In genomic region chr5:74733885-74734558, GRCm38 (mm10) we compare ENCODE assay signal across 23 mouse cellular contexts. TPM values are rescaled to one million over a fixed set of nuclear protein-coding genes. Genes with fewer than 3 reads are reported as not detected.
DNase-seq lines count a peak whose midpoint lies in the region; ATAC-seq lines count a peak whose summit lies in the region.
"Had no signal": no experiment of that assay in that cellular context is flagged by ENCODE, and none has a peak within 500 bp of the region (broad histone marks: within the 10 kb centered on the region; RNA-seq: fewer than 3 reads in every experiment).

No protein-coding gene starts in this region.

- H3K36me3 ChIP-seq in heart, embryonic 11.5 days (ENCODE audit: control insufficient read depth, insufficient read depth, low read length): no peaks in the 10 kb centered on the region
- H3K36me3 ChIP-seq in embryonic facial prominence, embryonic 14.5 days (ENCODE audit: control insufficient read depth, insufficient read depth, low read length): no peaks in the 10 kb centered on the region
- no peaks in the 10 kb centered on the region for H3K36me3 ChIP-seq in limb, embryonic 13.5 days
- H3K36me3 ChIP-seq: forebrain, embryonic 10.5 days; heart, embryonic 10.5 days; hindbrain, embryonic 15.5 days; liver, embryonic 13.5 days; lung, embryonic 15.5 days; stomach, embryonic 15.5 days had no signal

- H3K4me1 ChIP-seq in heart, embryonic 11.5 days (ENCODE audit: control insufficient read depth, insufficient read depth, low read length): peaks cover 6% of the 10 kb centered on the region
- H3K4me1 ChIP-seq in embryonic facial prominence, embryonic 14.5 days (ENCODE audit: control insufficient read depth, insufficient read depth, low read length): peaks cover 15% of the 10 kb centered on the region
- peaks cover 22% of the 10 kb centered on the region for H3K4me1 ChIP-seq in limb, embryonic 13.5 days
- H3K4me1 ChIP-seq: liver, embryonic 13.5 days had no signal

- no peak overlapping the region for H3K4me2 ChIP-seq in heart, embryonic 11.5 days
- H3K4me2 ChIP-seq in embryonic facial prominence, embryonic 14.5 days (ENCODE audit: low read depth, low read length): no peak overlapping the region
- H3K4me2 ChIP-seq in limb, embryonic 13.5 days (replicated peaks): 0 out of 2 replicates have a peak overlapping the region, but pooled peaks have one; percentile 7
- H3K4me2 ChIP-seq: hindbrain, embryonic 15.5 days; liver, embryonic 13.5 days; lung, embryonic 15.5 days; stomach, embryonic 15.5 days had no signal

- H3K4me3 ChIP-seq in heart, embryonic 11.5 days (ENCODE audit: low read depth, low read length): no peak overlapping the region
- H3K4me3 ChIP-seq in embryonic facial prominence, embryonic 14.5 days (ENCODE audit: low read depth, low read length): no peak overlapping the region
- H3K4me3 ChIP-seq in limb, embryonic 13.5 days: no peak overlapping the region
- H3K4me3 ChIP-seq: forebrain, embryonic 10.5 days; heart, embryonic 10.5 days; hindbrain, embryonic 15.5 days; liver, embryonic 13.5 days; lung, embryonic 15.5 days; stomach, embryonic 15.5 days had no signal

- 46% methylated on average over 6 of the region's 7 CpGs for WGBS in heart, embryonic 11.5 days (ENCODE audit: insufficient replicate concordance)
- WGBS in embryonic facial prominence, embryonic 14.5 days: 25% methylated on average over 6 of the region's 7 CpGs
- 20% methylated on average over 7 of the region's 7 CpGs for WGBS in limb, embryonic 13.5 days

- peaks cover 57% of the 10 kb centered on the region for H3K27me3 ChIP-seq in heart, embryonic 11.5 days (ENCODE audit: control insufficient read depth, insufficient read depth, low read length)
- no peaks in the 10 kb centered on the region for H3K27me3 ChIP-seq in embryonic facial prominence, embryonic 14.5 days (replicated peaks; ENCODE audit: control insufficient read depth, insufficient read depth, low read length)
- H3K27me3 ChIP-seq in limb, embryonic 13.5 days: no peaks in the 10 kb centered on the region
- H3K27me3 ChIP-seq: hindbrain, embryonic 15.5 days; liver, embryonic 13.5 days; stomach, embryonic 15.5 days had no signal

- H3K9me3 ChIP-seq in heart, embryonic 11.5 days (replicated peaks; ENCODE audit: control insufficient read depth, low read length): no peaks in the 10 kb centered on the region
- no peaks in the 10 kb centered on the region for H3K9me3 ChIP-seq in embryonic facial prominence, embryonic 14.5 days (ENCODE audit: control insufficient read depth, low read length)
- no peaks in the 10 kb centered on the region for H3K9me3 ChIP-seq in limb, embryonic 13.5 days
- H3K9me3 ChIP-seq: forebrain, embryonic 10.5 days; heart, embryonic 10.5 days; hindbrain, embryonic 15.5 days; liver, embryonic 13.5 days; lung, embryonic 15.5 days; stomach, embryonic 15.5 days had no signal

- peak; percentile 76 for DNase-seq in heart, adult 11 months
- peak; percentile 58 for DNase-seq in NIH3T3 (ENCODE audit: low read depth)
- DNase-seq in embryonic facial prominence, embryonic 14.5 days (ENCODE audit: low spot score): peak; percentile 56
- no peak for DNase-seq in frontal cortex, adult 2 months (ENCODE audit: extremely low spot score in 1 of 2, low spot score in 1 of 2)
- DNase-seq in thymus, postnatal 14 days: no peak
- DNase-seq in thymus, postnatal 36 days: no peak
- DNase-seq: adrenal gland, postnatal 36 days; cerebellum, postnatal 10 days; kidney, adult 9 months; left cerebral cortex, postnatal 4 days; liver, embryonic 13.5 days; lung, postnatal 4 days; midbrain, embryonic 14.5 days; right cerebral cortex, postnatal 14 days; thymus, adult 2 months had no signal

- H3K9ac ChIP-seq in heart, embryonic 11.5 days (ENCODE audit: low read depth, low read length): no peak overlapping the region
- no peak overlapping the region for H3K9ac ChIP-seq in embryonic facial prominence, embryonic 14.5 days (ENCODE audit: low read depth, low read length)
- no peak overlapping the region for H3K9ac ChIP-seq in limb, embryonic 13.5 days
- H3K9ac ChIP-seq: hindbrain, embryonic 15.5 days; liver, embryonic 13.5 days; lung, embryonic 15.5 days; stomach, embryonic 15.5 days had no signal

- ATAC-seq in heart, embryonic 11.5 days (replicated peaks; ENCODE audit: insufficient number of reproducible peaks, low FRiP score, low TSS enrichment): no peak
- ATAC-seq in embryonic facial prominence, embryonic 14.5 days (ENCODE audit: low read depth): peak; percentile 87; the same call in 1 of the 2 replicates
- peak; percentile 78 for ATAC-seq in limb, embryonic 13.5 days (ENCODE audit: low FRiP score, low read depth)
- ATAC-seq: forebrain, embryonic 16.5 days had no signal

- H3K27ac ChIP-seq in heart, embryonic 11.5 days (ENCODE audit: low read depth, low read length): no peak overlapping the region
- H3K27ac ChIP-seq in embryonic facial prominence, embryonic 14.5 days (replicated peaks; ENCODE audit: low read depth, low read length): no peak overlapping the region
- 0 out of 2 replicates have a peak overlapping the region, but pooled peaks have one; percentile 15 for H3K27ac ChIP-seq in limb, embryonic 13.5 days
- H3K27ac ChIP-seq: forebrain, embryonic 10.5 days; heart, embryonic 10.5 days; hindbrain, embryonic 15.5 days; liver, embryonic 13.5 days; lung, embryonic 15.5 days; stomach, embryonic 15.5 days had no signal

RNA-seq across cellular contexts. Expression of gene Lnx1, which starts 31.3 kb away (rescaled TPM):
- polyA plus RNA-seq in heart, embryonic 11.5 days (2014; fragmentation: Nextera tagmentation; extraction: Ambion mirVana): 0.56 and 0.70 TPM in 2 replicates
- 2.3 and 2.4 TPM in 2 replicates for polyA plus RNA-seq in embryonic facial prominence, embryonic 14.5 days (2014; fragmentation: Nextera tagmentation; extraction: Ambion mirVana)
- 0.83 and 1.0 TPM in 2 replicates for polyA plus RNA-seq in limb, embryonic 13.5 days (2015; fragmentation: Nextera tagmentation; extraction: Ambion mirVana)
- 40.6 and 41.8 TPM in 2 replicates for polyA plus RNA-seq in frontal cortex, adult 2 months (2012; rRNA removed)

Comparison
In these comparisons a context has a peak if more than half of its experiments do, and no peak if none do; other contexts are left out.
1. DNase-seq: peak in heart, adult 11 months (single experiment), NIH3T3 (single experiment) and embryonic facial prominence, embryonic 14.5 days (single experiment); none in frontal cortex, adult 2 months (0 of 2), thymus, postnatal 14 days (single experiment) and thymus, postnatal 36 days (0 of 2).
2. RNA of gene Lnx1, which starts 31.3 kb away (polyA plus RNA-seq): 40.6 to 41.8 TPM in frontal cortex, adult 2 months; 2.3 to 2.4 TPM in embryonic facial prominence, embryonic 14.5 days, 0.83 to 1.0 TPM in limb, embryonic 13.5 days and 0.56 to 0.70 TPM in heart, embryonic 11.5 days; every median in the first group is over 10 times any median in the second.